Mouse (Mus musculus) E14TG2a.4 (cell line): ENCODE measurements at regions not wholly inside any gene's neighbourhood (a gene's known extent, or its start where the extent isn't known, plus 50 kb on each side); places are given as distances from the start of the nearest gene placed in this dataset.

Experiments used
- CTCF ChIP-seq: conservative IDR thresholded peaks from 2 replicates; pipeline ENCODE4 v1.5.1; 2014; ENCODE audit warnings: low read length
- POU5F1 ChIP-seq: IDR thresholded peaks from 2 replicates; pipeline ENCODE4 v1.6.1; 2014; ENCODE audit warnings: low read length, borderline replicate concordance

DNA sequence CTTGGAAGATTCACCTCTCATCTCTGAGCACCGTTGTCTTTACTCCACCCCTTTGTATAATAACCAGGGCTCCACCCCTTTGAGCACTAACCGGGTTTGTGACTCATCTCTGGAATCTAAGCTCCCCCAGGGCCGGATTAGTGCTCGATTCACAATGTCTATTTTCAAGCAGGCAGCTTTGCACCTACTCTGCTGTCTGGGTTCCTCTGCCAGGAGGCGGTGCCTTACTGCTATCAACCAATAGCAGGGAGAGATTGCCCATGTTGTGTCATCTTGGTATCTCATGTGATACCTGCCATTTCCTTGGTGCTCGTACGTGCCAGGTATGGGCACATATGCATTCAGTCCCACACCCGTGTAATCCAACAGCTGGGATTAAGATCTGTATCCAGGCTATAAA lies 285.3 kb downstream of the 4933412E24Rik start:
- TF ChIP-seq CTCF (no peak), POU5F1 (no peak)
